Mouse (Mus musculus) left cerebral cortex, postnatal 36 days (tissue): ENCODE measurements at regions not wholly inside any gene's neighbourhood (a gene's known extent, or its start where the extent isn't known, plus 50 kb on each side); places are given as distances from the start of the nearest gene placed in this dataset.
"Not testable (repeated sequence)": the region's sequence is repeated elsewhere in the genome, so short reads cannot be mapped to it uniquely, and the experiment has no call there.

ENCODE experiments used
- DNase-seq, 2 experiments: peaks; one replicate each; pipeline ENCODE4 v3.0.0; 2021 to 2022; ENCODE audit warnings: low spot score in 2 of 2, mixed read lengths in 1 of 2
- intact Hi-C: fragments of 180-260 bp; cut with DNase I; formaldehyde crosslinking; loops from one replicate; pipeline ENCODE4 v1.15.1; 2025

DNA sequence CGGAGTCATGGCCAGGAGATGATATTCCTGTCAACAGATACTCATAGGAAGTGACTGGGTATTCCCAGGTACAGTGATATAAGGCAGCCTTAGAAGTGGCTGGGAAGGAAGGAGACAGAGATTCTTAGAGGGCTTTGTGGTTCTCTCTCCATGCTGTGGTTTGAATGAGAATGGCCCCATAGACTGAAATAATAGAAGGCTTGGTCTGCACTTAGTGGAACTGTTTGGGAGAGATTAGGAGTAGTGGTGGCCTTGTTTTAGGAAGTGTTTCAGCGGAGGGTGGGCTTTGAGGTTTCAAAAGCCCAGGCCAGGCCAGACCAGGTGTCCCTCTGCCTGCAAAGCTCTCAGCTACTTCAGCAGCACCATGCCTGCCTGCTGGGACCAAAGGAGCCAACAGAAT, 363.2 kb upstream of the Cwc22 start:
- DNase-seq: no peak
- intact Hi-C loops: no loop called here

DNA sequence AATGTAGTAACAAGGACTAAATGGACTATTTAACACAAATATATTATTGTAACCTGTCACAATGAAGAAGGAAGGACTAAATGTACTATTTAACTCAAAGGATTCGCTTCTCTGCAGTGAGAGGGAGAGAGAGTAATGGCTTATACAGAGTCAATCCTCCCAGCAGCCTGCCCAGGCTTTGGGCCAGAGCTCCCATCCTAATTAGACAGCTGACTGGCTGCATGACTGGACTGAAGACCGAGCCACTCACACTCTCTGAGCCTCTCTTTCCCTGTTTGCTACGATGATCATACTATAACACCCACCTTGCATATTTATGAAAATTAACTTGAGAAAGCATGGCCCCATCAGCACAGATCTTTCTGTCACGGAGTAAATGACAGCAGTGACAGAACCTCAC, 360.7 kb upstream of the Cwc22 start:
- DNase-seq: no peak
- intact Hi-C loops: no loop called here

DNA sequence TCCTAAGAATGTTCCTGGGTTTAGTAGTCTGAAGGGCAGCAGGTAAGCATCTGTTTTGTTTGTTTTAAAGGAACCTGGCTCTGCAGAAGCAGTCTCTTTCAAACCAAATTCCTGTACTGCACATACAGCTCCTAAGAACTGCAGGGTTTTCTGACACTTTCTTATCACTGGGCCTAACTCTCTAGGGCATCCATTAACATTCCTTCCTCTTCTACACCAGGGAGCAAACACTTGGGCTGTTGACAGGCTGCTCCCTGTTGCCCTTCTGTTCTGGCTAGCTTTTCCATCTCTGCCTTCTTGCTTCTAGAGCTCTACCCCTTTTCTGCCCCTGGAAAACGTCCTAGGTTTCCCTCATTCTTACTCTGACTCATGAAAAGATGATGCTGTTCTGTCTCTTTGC, 345.5 kb upstream of the Cwc22 start:
- DNase-seq: no peak
- intact Hi-C loops: no loop called here

GRCm38 (mm10) chr2:78284806-78285205, 338.6 kb upstream of the Cwc22 start:
- DNase-seq: no peak
- intact Hi-C loops: no loop called here

DNA sequence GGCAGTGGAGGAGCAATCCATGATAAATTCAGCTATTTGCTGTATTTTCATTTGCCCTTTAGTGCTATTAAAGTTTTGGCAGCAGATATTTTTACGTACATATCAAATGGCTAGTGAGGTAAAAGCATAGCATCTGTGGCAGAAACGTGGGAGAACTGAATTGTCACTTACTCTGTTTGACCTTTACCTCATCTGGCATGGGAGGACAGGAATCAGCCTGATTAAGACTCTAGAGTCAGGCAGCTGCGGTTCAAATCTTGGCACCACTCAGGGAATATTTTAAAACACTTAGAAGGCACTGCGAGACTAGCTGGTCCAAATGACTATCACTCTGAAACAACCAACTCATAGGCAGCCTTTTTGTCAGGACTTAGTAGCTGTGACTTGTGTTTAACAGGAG, 337.4 kb upstream of the Cwc22 start:
- intact Hi-C loops: no loop called here
- no peak for DNase-seq

DNA sequence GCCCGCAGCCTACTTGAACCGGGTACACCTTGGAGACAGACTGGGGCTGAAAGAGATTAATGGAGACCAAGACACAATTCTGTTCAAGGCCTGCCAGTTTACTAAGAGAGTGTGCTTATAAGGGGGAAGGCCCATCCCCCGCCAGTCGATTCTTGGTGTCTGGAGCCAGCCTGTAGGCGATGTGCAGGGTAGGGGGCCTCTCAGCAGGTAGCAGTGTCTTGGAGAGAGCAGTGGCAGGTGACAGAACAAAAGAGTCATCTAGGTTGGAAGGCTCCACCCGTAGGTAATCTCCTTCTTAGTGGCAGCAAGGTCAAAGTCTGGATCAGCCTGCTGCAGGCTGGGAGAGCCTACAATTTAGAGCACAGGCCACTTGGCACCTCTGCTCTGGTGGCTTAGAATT, 335.7 kb upstream of the Cwc22 start:
- not testable (repeated sequence) for DNase-seq
- intact Hi-C loops: loop anchor here (1.0 kb wide), 1 partner anchor 42 kb away; no protein-coding TSS in a partner anchor

DNA sequence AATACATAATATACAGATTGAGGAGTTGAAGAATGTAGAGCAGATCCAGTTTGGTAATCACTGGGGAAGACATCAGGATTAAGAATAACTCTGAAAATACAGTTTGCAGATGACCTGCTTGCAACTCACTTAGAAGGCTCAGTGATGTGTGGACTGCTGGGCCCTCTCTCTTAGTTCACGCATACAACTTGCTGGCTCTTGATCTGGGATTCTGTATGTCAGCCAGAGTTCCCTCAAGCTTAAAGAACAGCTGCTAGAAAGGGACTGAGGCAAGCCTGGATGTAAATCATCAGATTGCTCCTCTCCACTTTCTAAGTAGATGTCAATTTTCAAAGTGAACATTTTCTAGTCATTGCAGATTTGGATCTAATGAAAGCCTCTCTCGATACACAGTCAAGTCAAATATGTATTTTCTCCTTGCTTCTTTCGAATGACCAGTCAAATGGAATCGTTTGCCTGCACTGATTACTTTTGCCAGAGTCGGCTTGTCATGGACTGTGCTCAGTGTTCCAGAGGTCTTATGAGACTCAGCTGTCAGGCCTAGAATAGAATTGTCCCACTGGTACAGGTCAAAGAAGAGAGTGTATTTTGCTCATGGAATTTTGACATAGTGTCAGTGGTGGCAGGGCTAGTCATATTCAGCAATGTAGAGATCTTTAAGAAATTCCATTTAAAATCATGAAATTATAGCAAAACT, 334.2 kb upstream of the Cwc22 start:
- intact Hi-C loops: no loop called here
- DNase-seq: no peak

GRCm38 (mm10) chr2:78279382-78280056, 333.3 kb upstream of the Cwc22 start:
- intact Hi-C loops: no loop called here
- no peak for DNase-seq

- intact Hi-C loops: no loop called here
- DNase-seq: no peak
These were observed 332.5 kb upstream of the Cwc22 start for GRCm38 (mm10) chr2:78278630-78279029.

DNA sequence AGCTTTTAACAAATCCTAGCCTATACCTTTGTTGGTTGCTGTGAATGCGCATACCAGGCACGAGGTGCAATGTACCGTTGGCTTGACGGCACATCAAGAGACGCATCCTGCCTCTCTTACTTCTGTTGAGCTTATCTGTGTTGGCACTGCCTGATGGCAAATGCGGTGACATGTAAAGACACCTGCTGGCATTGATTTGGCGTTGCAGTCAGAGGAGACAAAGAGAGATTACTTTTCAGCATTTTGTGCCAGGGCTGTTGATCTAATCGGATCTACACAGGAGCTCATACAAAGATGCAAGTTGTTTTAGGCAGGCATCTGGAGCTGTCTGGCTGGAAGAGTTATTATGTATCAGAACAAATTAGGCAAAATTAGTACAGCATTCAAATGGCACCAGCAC, 331.5 kb upstream of the Cwc22 start:
- intact Hi-C loops: no loop called here

DNA sequence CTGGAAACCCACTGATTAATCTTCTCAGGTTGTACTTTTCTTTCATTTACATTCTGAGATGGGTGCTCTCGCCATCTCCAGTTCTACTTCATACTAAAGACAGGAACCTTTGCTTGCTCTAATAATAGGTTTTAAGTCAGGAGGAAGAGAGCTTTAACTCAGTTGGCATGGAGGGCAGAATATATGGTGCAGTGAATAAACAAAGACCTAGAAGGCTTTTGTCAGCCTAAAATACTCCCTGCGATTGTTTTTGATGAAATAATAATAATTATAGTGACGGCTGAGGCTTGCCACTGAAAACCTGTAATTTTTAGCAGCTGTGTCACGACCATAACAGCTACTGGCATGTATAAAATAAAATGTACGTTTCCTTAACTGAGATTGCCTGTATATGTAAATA, 327.9 kb upstream of the Cwc22 start:
- intact Hi-C loops: no loop called here
- no peak for DNase-seq

More for the DNA sequence above, 331.5 kb upstream of the Cwc22 start:
- no peak for DNase-seq

DNA sequence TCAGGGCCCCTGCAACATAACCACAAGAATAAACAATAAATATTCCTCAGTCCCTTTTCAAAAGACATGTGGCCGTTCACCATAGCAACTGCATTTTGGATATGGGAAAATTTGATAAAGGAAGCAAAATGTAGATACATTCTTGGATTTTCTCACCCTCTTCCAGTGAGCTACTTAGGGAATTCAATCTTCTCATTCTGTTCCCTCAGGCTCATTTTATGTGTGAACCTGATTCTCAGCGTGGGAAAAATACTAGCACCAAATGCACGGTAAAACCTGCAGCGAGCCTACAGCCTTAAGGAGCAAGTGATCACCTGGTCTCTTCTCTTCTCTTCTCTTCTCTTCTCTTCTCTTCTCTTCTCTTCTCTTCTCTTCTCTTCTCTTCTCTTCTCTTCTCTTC, 322.5 kb upstream of the Cwc22 start:
- DNase-seq: no peak
- intact Hi-C loops: no loop called here

DNA sequence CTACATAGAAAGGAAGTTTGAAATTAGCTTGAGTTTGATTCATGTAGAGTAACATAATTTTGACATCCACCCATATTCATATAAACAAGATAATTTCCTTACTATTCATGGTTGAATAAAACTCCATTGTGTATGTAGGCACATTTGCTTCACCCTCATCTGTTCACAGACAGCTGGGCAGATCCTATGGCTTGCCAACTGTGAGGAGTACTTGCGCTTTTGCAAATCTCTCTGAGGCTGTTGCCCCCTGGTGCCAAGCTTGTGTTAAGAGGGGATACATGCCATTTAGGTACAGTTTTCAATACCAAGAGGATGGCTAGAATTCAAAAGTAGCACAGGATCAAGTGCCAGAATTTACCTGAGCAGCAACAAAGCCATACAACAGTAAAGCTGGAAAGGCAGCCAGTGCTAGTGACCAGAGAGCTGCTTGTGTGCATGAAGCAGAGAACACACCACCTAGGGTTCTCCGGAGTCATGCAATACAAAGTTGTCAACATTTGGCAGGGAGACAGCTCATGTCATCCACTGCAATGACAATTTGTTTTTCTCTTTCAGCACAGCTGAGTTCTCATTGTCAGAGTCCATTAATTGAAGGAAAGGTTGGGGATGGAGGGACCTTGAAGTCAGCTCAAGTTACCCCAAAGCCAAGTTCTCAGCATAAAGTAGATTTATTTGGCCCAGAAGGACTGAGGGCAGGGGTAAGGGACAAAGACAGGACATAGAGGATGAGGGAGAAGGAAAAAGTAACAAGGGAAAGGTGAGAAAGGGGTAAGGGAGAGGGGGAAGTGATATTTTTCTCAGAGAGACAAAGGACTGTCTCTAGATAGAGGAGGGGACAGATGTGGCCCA, 321.6 kb upstream of the Cwc22 start:
- intact Hi-C loops: no loop called here
- DNase-seq: no peak

- intact Hi-C loops: no loop called here
These were observed 307.5 kb upstream of the Cwc22 start for GRCm38 (mm10) chr2:78253601-78254097.

DNA sequence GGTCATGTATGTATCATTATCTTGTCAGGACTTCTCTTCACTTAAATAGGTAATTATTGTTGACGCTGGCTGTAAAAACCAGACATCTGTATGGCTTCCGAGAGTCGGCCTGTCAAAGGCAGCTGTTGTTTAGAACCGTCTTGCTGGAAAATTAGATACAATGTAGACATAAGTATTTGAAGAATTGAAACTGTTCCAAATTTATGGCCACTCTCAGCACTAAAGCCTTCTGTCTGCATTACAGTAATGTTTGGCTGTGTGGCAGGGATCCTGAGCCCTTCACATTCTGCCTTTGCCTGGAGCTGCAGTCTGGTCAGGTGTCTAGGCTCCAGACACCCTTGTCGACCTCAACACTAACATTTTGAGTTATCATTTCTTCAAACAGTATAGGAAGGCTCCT, 300.2 kb upstream of the Cwc22 start:
- intact Hi-C loops: no loop called here
- no peak for DNase-seq

More at GRCm38 (mm10) chr2:78253601-78254097, 307.5 kb upstream of the Cwc22 start:
- DNase-seq: no peak

- peak in 1 of 2 experiments; percentile 5 for DNase-seq
- intact Hi-C loops: loop anchor here (1.0 kb wide), 1 partner anchor 41 kb away; no protein-coding TSS in a partner anchor
These were observed 294.1 kb upstream of the Cwc22 start for GRCm38 (mm10) chr2:78240299-78240698.

DNA sequence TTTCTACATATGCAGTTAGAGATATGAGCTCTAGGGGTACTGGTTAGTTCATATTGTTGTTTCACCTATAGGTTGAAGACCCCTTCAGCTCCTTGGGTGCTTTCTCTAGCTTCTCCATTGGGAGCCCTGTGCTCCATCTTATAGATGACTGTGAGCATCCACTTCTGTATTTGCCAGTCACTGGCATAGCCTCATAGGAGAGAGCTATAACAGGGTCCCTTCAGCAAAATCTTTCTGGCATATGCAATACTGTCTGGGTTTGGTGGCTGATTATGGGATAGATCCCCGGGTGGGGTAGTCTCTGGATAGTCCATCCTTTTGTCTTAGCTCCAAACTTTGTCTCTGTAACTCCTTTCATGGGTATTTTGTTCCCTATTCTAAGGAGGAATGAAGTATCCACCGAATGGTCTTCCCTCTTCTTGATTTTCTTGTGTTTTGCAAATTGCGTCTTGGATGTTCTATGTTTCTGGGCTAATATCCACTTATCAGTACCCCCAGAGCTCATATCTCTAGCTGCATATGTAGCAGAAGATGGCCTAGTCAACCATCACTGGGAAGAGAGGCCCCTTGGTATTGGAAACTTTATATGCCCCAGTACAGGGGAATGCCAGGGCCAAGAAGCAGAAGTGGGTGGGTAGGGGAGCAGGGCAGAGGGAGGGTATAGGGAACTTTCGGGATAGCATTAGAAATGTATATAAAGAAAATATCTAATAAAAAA, 279.4 kb upstream of the Cwc22 start:
- intact Hi-C loops, DNase-seq: not testable (repeated sequence)

DNA sequence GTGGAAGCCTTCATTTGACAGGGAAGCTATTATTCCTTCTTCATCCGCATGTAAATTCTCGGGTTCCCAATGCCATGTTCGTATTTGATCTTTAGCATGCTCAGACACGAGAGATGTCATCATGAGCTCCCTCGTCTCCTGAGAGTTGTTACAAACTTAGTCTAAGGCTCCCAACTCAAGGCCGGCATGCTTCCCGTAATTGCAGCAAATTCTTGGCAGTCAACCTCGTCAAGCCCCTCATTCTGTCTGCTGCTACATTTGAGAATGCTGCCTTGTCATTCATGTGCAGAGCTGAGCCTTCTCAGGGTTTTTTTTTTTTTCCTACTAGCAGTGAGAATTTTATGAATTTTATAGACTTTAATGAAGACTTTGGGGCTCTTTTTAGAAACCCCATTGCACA, 268.3 kb upstream of the Cwc22 start:
- intact Hi-C loops: no loop called here
- DNase-seq: peak in 1 of 2 experiments; percentile 3

- no peak for DNase-seq
These were observed 258.9 kb upstream of the Cwc22 start for GRCm38 (mm10) chr2:78205125-78205524.

DNA sequence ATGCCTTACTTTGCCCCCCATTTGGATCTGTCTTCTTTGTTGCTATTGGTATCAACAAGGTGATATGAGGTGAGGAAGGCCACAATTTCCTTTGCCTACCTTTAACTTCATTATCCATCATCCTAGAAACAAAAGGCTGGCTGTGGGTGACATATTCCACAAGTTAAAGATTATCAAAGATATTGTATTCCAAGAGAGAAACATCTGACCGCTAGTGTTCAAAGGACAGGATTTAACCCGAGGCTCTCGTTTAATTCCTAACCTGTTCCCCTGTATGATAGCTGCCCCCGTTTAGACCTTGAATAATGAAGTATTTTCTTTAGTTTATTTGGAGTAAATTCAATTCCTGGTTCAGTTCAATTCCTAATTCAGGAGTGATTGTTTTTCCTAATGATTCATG, 249.8 kb upstream of the Cwc22 start:
- intact Hi-C loops: no loop called here
- no peak for DNase-seq

More at GRCm38 (mm10) chr2:78205125-78205524, 258.9 kb upstream of the Cwc22 start:
- intact Hi-C loops: no loop called here
